Mouse (Mus musculus) midbrain, postnatal 0 days (tissue): ENCODE data around the gene Mto1. TPM values are rescaled to one million over a fixed set of nuclear protein-coding genes. Genes with fewer than 3 reads are reported as not detected.

ENCODE experiments used
- ATAC-seq: fragments of 200-750 bp; cut with Nextera tagmentation; 2 replicates; pipeline ENCODE4 v1.8.0; 2017; ENCODE audit warnings: moderate number of reproducible peaks, mild to moderate bottlenecking, moderate TSS enrichment, moderate library complexity; ENCODE audit not compliant: low FRiP score
- DNase-seq: peaks from one replicate; pipeline ENCODE4 v3.0.0-alpha.2; 2015; ENCODE audit warnings: low spot score
- H3K27ac ChIP-seq: fragments of 300-500 bp; sonication (generic); 2 replicates; pipeline ENCODE4 v1.5.1; 2014; ENCODE audit warnings: low read depth, mild to moderate bottlenecking, low read length, mixed read lengths
- H3K27me3 ChIP-seq: fragments of 300-500 bp; sonication (generic); 2 replicates; pipeline ENCODE4 v1.6.1; 2014; ENCODE audit warnings: low read length, control low read depth, mixed read lengths; ENCODE audit not compliant: insufficient read depth
- H3K36me3 ChIP-seq: fragments of 300-500 bp; sonication (generic); 2 replicates; pipeline ENCODE4 v1.6.1; 2014; ENCODE audit warnings: low read length, control low read depth, mixed read lengths; ENCODE audit not compliant: insufficient read depth
- H3K4me1 ChIP-seq: fragments of 300-500 bp; sonication (generic); 2 replicates; pipeline ENCODE4 v1.6.1; 2014; ENCODE audit warnings: mild to moderate bottlenecking, control low read depth, antibody characterized with exemption, low read length, mixed read lengths; ENCODE audit not compliant: insufficient read depth
- H3K4me2 ChIP-seq: fragments of 300-500 bp; sonication (generic); 2 replicates; pipeline ENCODE4 v1.6.1; 2014; ENCODE audit warnings: low read depth, mild to moderate bottlenecking, low read length, mixed read lengths; ENCODE audit not compliant: poor library complexity, severe bottlenecking
- H3K4me3 ChIP-seq: fragments of 300-500 bp; sonication (generic); 2 replicates; pipeline ENCODE4 v1.5.1; 2014; ENCODE audit warnings: low read depth, mild to moderate bottlenecking, low read length, moderate library complexity
- H3K9ac ChIP-seq: fragments of 300-500 bp; sonication (generic); replicated peaks from 2 replicates; pipeline ENCODE4 v1.6.1; 2014; ENCODE audit warnings: mild to moderate bottlenecking, low read length, moderate library complexity, mixed read lengths; ENCODE audit not compliant: poor library complexity, severe bottlenecking
- H3K9me3 ChIP-seq: fragments of 300-500 bp; sonication (generic); 2 replicates; pipeline ENCODE4 v1.6.1; 2016; ENCODE audit warnings: low read length, control low read depth
- CTCF ChIP-seq: IDR thresholded peaks from 2 replicates; pipeline ENCODE4 v1.5.1; 2016; ENCODE audit warnings: antibody characterized with exemption, mild to moderate bottlenecking
- WGBS: fragments of 180-500 bp; shearing (Covaris S2); extraction: QIAGEN DNeasy Blood & Tissue Kit; methylation state at CpG from one replicate; pipeline ENCODE4 v1.1.7; 2014; 5-methylcytosine and 5-hydroxymethylcytosine counted together
- polyA plus RNA-seq: library from polyadenylated mRNA; unstranded; fragments of >200 nt; fragmentation: Nextera tagmentation; extraction: Ambion mirVana; gene quantifications from 2 replicates; pipeline ENCODE4 v1.2.1, GENCODE M21; 2015
- total RNA-seq: library from RNA; depleted of rRNA; stranded (reverse); fragments of >200 nt; gene quantifications from 2 replicates; pipeline ENCODE4 v1.2.3, GENCODE M21; 2014; rRNA removed

Gene Mto1
- total RNA-seq (27.1 and 27.5 TPM in 2 replicates), polyA plus RNA-seq (18.5 and 18.7 TPM in 2 replicates)

DNA sequence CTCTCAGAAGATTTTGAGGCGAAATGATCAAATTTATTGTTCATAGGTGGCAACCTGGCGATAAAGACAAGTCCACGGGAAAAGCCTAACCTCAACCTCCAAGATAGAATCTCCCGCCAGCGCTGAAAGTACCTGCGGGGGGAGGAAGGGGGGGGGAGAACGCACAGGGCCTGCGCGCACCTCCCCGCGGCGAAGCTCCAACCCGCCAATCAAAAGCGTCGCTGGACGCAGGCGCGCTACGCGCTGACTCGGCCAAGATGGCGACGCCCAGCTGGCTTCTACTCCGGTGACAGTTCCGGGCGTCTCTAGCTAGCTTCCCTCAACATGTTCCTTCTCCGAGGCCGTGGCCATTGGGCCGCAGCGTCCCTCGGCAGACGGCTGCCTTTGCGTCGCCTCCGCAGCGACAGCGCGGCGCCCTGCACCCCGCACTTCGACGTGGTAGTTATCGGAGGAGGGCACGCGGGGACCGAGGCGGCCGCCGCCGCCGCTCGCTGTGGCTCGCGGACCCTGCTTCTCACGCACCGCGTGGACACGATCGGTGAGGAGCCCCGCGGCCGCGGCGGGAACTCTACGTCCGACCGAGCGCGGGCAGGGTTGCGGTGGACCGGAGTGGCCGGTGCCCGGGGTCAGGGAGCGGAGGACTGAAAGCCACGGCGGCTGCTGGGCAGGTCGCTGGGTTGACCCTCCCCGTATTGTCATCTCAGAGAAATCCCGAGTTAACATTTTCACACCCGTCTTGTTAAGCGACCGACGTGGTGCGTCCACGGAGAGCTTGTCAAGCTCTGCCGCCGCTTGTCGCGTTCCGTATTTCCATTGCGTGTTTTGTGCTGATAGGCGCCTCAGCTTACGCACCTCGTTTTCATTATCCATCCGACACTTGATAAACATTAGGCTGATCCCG, at the start of gene Mto1, which contains the start of gene Gm17324:
Mto1 (plus strand) TSS at position 236 of the 901 bp plus-strand sequence.
Gm17324 (minus strand) TSS at position 814 of the 901 bp plus-strand sequence.
- Histone ChIP-seq H3K4me3 (peak within 1 kb of the TSS; percentile 93), H3K9ac (peak within 1 kb of the TSS; percentile 87), H3K4me2 (peak within 1 kb of the TSS; percentile 66), H3K4me1 (peaks cover 6% of the 10 kb centered on the region; the same call in 1 of the 2 replicates), H3K36me3 (peaks cover 9% of the 10 kb centered on the region), H3K27ac (peak within 1 kb of the TSS; percentile 95), H3K9me3 (no peaks in the 10 kb centered on the region), H3K27me3 (peaks cover 27% of the 10 kb centered on the region)
- 0 out of 2 replicates have a peak, but pooled peaks have one; percentile 12 for TF ChIP-seq CTCF
- WGBS = under 1% methylated on average over 95 of the region's 96 CpGs
- ATAC-seq (peak; percentile 94), DNase-seq (peak; percentile 95)

DNA sequence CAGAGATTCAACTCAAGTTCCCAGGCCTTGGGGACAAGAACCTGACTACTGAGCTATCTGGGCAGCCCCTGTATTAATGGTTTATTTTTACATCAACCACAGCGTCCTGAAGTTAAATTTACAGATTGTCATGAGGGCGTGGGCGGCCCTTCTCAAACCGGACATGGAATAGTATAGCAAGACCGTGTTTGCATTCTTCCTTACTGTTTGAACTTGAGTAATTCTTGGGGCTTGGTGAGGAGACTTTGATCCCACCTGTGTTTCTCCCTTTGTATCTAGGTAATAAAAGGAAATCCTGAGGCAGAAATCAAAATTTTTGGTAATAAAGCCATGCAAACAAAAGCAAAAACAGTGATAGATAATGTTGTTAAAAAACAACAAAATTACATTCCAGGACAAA, 47.4 kb upstream of the Mto1 start:
- Histone ChIP-seq H3K27ac (no peak overlapping the region), H3K9ac (no peak overlapping the region), H3K4me3 (no peak overlapping the region), H3K27me3 (peaks cover 17% of the 10 kb centered on the region; the same call in 1 of the 2 replicates), H3K4me2 (no peak overlapping the region), H3K9me3 (no peaks in the 10 kb centered on the region), H3K4me1 (no peaks in the 10 kb centered on the region), H3K36me3 (no peaks in the 10 kb centered on the region)
- WGBS = 88% methylated on average over 5 of the region's 5 CpGs
- ATAC-seq (no peak), DNase-seq (no peak)
- no peak for TF ChIP-seq CTCF

DNA sequence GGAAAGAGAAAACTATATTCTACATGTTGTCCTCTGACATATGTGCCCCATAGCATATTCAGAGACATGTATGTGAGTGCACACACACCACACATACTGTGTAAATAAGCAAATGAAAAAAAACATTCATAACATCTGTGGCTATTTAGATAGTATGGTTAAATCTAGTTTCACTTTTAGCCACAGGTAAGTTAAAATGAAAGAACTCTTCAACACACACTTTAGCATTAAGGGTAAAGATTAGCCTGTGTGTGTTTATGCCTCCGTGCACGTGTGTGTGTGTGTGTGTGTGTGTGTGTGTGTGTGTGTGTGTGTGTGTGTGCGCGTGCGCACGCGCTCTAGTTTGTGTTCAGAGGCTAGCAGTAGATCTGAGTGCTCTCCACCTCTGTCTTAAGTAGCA, 46.4 kb upstream of the Mto1 start:
- Histone ChIP-seq H3K27me3 (peaks cover 9% of the 10 kb centered on the region; the same call in 1 of the 2 replicates), H3K4me3 (no peak overlapping the region), H3K36me3 (no peaks in the 10 kb centered on the region), H3K4me1 (no peaks in the 10 kb centered on the region), H3K27ac (no peak overlapping the region), H3K9ac (no peak overlapping the region), H3K9me3 (no peaks in the 10 kb centered on the region), H3K4me2 (no peak overlapping the region)
- ATAC-seq (no peak), DNase-seq (no peak)
- no peak for TF ChIP-seq CTCF
- 94% methylated on average over 7 of the region's 7 CpGs for WGBS

DNA sequence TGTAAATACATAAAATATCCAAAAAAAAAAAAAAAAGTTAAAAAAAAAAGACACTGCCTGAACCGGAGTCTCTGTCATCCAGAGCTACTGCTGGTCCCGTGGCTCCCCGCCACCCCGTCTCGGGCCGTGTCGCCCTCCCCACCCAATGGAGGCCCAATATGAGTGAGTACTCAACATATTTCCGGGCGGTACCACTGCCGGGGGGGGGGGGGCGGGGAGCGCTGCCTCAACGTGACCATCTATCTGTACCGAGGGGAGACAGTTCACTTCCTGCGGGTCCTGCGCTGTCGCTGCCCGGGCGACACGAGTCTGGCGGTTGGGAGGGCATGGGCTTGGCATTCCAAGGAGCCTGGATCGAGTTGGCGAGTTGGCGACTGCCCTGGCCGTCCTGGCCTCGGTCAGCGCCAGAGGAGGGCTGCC, 20.6 kb upstream of the Mto1 start:
- no peak for TF ChIP-seq CTCF

DNA sequence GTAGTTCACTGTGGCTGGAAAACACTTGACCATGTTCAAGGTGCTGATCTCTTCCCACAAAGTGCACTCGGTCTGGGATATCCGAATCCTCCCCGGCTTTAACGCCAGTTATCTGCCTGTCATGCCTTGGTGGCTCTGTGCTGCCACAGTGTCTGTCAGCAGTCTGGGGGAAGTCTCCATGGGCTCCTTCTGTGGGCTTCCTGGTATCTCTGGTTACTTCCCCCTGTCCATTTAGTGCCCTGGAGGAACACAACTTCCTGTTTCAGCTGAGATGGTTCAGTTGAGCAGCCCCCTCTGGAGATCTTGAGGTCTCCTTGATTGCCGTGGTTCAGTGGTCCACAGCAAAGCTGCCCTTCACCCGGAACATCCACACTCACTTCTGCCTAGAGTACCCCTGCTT, 19.8 kb upstream of the Mto1 start:
- H3K4me3 ChIP-seq = no peak overlapping the region
- H3K36me3 ChIP-seq = no peaks in the 10 kb centered on the region
- no peak for TF ChIP-seq CTCF
- H3K27me3 ChIP-seq = no peaks in the 10 kb centered on the region
- H3K9me3 ChIP-seq = no peaks in the 10 kb centered on the region
- ATAC-seq (no peak), DNase-seq (no peak)
- no peak overlapping the region for H3K27ac ChIP-seq
- no peak overlapping the region for H3K4me2 ChIP-seq
- H3K9ac ChIP-seq = no peak overlapping the region
- 73% methylated on average over 6 of the region's 6 CpGs for WGBS
- H3K4me1 ChIP-seq = no peaks in the 10 kb centered on the region

More for the DNA sequence above, 20.6 kb upstream of the Mto1 start:
- WGBS = 41% methylated on average over 23 of the region's 27 CpGs
- Histone ChIP-seq H3K27me3 (no peaks in the 10 kb centered on the region), H3K9ac (0 out of 2 replicates have a peak overlapping the region, but pooled peaks have one; percentile 14), H3K4me3 (peak overlapping the region; percentile 32), H3K4me2 (peak overlapping the region; percentile 57), H3K27ac (no peak overlapping the region), H3K36me3 (no peaks in the 10 kb centered on the region), H3K9me3 (no peaks in the 10 kb centered on the region), H3K4me1 (no peaks in the 10 kb centered on the region)
- ATAC-seq (peak; percentile 44; the same call in 1 of the 2 replicates), DNase-seq (no peak)
